Comparison of ENCODE assay signal across 12 mouse cellular contexts in genomic region chr9:110875288-110875695, GRCm38 (mm10). TPM values are rescaled to one million over a fixed set of nuclear protein-coding genes. Genes with fewer than 3 reads are reported as not detected.
DNase-seq lines count a peak whose midpoint lies in the region; ATAC-seq lines count a peak whose summit lies in the region.
"Had no signal": no experiment of that assay in that cellular context is flagged by ENCODE, and none has a peak within 500 bp of the region (broad histone marks: within the 10 kb centered on the region; RNA-seq: fewer than 3 reads in every experiment).

No protein-coding gene starts in this region.

- whole genome bisulfite sequencing in forebrain, embryonic 12.5 days = 26% methylated on average over 4 of the region's 6 CpGs
- 28% methylated on average over 4 of the region's 6 CpGs for WGBS in forebrain, embryonic 14.5 days
- WGBS in hindbrain, embryonic 14.5 days = 29% methylated on average over 2 of the region's 6 CpGs
- WGBS in liver, embryonic 11.5 days = 29% methylated on average over 5 of the region's 6 CpGs
- WGBS in neural tube, embryonic 12.5 days = 14% methylated on average over 5 of the region's 6 CpGs

- no peak for ATAC-seq in forebrain, embryonic 12.5 days (ENCODE audit: low FRiP score)
- ATAC-seq in forebrain, embryonic 14.5 days = no peak; the same call in 1 of the 2 replicates
- ATAC-seq in hindbrain, embryonic 14.5 days (ENCODE audit: low FRiP score) = peak; percentile 28; the same call in 1 of the 2 replicates
- ATAC-seq in liver, embryonic 11.5 days (replicated peaks; ENCODE audit: low FRiP score) = peak; percentile 46
- ATAC-seq in neural tube, embryonic 12.5 days (ENCODE audit: low FRiP score, low read depth) = peak; percentile 71; the same call in 1 of the 2 replicates

- H3K4me3 ChIP-seq in forebrain, embryonic 12.5 days (replicated peaks) = no peak overlapping the region
- H3K4me3 ChIP-seq in forebrain, embryonic 14.5 days (ENCODE audit: low read depth, low read length) = no peak overlapping the region
- no peak overlapping the region for H3K4me3 ChIP-seq in hindbrain, embryonic 14.5 days (replicated peaks; ENCODE audit: low read length)
- no peak overlapping the region for H3K4me3 ChIP-seq in liver, embryonic 11.5 days (ENCODE audit: low read depth, low read length)
- H3K4me3 ChIP-seq in neural tube, embryonic 12.5 days = no peak overlapping the region
- H3K4me3 ChIP-seq: embryonic facial prominence, embryonic 13.5 days; megakaryocyte, embryonic 14.5 days had no signal

- H3K27me3 ChIP-seq in forebrain, embryonic 12.5 days = peaks cover 66% of the 10 kb centered on the region
- H3K27me3 ChIP-seq in forebrain, embryonic 14.5 days (replicated peaks; ENCODE audit: control insufficient read depth, insufficient read depth, low read length) = peaks cover 31% of the 10 kb centered on the region
- peaks cover 18% of the 10 kb centered on the region for H3K27me3 ChIP-seq in hindbrain, embryonic 14.5 days (ENCODE audit: control insufficient read depth, insufficient read depth, low read length)
- H3K27me3 ChIP-seq in liver, embryonic 11.5 days (replicated peaks; ENCODE audit: control insufficient read depth, insufficient read depth, low read length) = peaks cover 46% of the 10 kb centered on the region
- H3K27me3 ChIP-seq in neural tube, embryonic 12.5 days (replicated peaks) = peaks cover 51% of the 10 kb centered on the region

- H3K9ac ChIP-seq in forebrain, embryonic 12.5 days = no peak overlapping the region
- no peak overlapping the region for H3K9ac ChIP-seq in forebrain, embryonic 14.5 days (ENCODE audit: low read length)
- H3K9ac ChIP-seq in hindbrain, embryonic 14.5 days = no peak overlapping the region
- no peak overlapping the region for H3K9ac ChIP-seq in liver, embryonic 11.5 days (ENCODE audit: low read depth, low read length)
- H3K9ac ChIP-seq in neural tube, embryonic 12.5 days = no peak overlapping the region
- H3K9ac ChIP-seq: embryonic facial prominence, embryonic 13.5 days had no signal

- DNase-seq in forebrain, embryonic 14.5 days (ENCODE audit: low spot score) = no peak
- no peak for DNase-seq in hindbrain, embryonic 14.5 days (ENCODE audit: low spot score)
- no peak for DNase-seq in liver, embryonic 11.5 days (ENCODE audit: low spot score)
- no peak for DNase-seq in layer of hippocampus, postnatal 14 days (ENCODE audit: low spot score in 2 of 2)
- DNase-seq in adrenal gland, postnatal 4 days (ENCODE audit: low spot score in 2 of 2) = no peak
- no peak for DNase-seq in testis, postnatal 10 days (ENCODE audit: low spot score)
- DNase-seq: heart, adult 11 months had no signal

- peaks cover 31% of the 10 kb centered on the region for H3K4me1 ChIP-seq in forebrain, embryonic 12.5 days
- H3K4me1 ChIP-seq in forebrain, embryonic 14.5 days (ENCODE audit: control insufficient read depth, insufficient read depth, low read length) = peaks cover 12% of the 10 kb centered on the region
- peaks cover 24% of the 10 kb centered on the region for H3K4me1 ChIP-seq in hindbrain, embryonic 14.5 days (replicated peaks; ENCODE audit: control insufficient read depth, insufficient read depth, low read length)
- peaks cover 14% of the 10 kb centered on the region for H3K4me1 ChIP-seq in liver, embryonic 11.5 days (replicated peaks; ENCODE audit: control insufficient read depth, insufficient read depth, low read length)
- peaks cover 29% of the 10 kb centered on the region for H3K4me1 ChIP-seq in neural tube, embryonic 12.5 days

- H3K9me3 ChIP-seq in forebrain, embryonic 12.5 days = no peaks in the 10 kb centered on the region
- H3K9me3 ChIP-seq in forebrain, embryonic 14.5 days (replicated peaks; ENCODE audit: control insufficient read depth, low read length) = no peaks in the 10 kb centered on the region
- no peaks in the 10 kb centered on the region for H3K9me3 ChIP-seq in hindbrain, embryonic 14.5 days (ENCODE audit: control insufficient read depth, low read length)
- H3K9me3 ChIP-seq in liver, embryonic 11.5 days (ENCODE audit: control insufficient read depth, low read length) = no peaks in the 10 kb centered on the region
- no peaks in the 10 kb centered on the region for H3K9me3 ChIP-seq in neural tube, embryonic 12.5 days
- H3K9me3 ChIP-seq: embryonic facial prominence, embryonic 13.5 days; megakaryocyte, embryonic 14.5 days had no signal

- 0 out of 2 replicates have a peak overlapping the region, but pooled peaks have one; percentile 13 for H3K27ac ChIP-seq in forebrain, embryonic 12.5 days
- no peak overlapping the region for H3K27ac ChIP-seq in forebrain, embryonic 14.5 days (ENCODE audit: low read depth, low read length)
- 0 out of 2 replicates have a peak overlapping the region, but pooled peaks have one; percentile 61 for H3K27ac ChIP-seq in hindbrain, embryonic 14.5 days
- H3K27ac ChIP-seq in liver, embryonic 11.5 days (ENCODE audit: low read depth, low read length) = peak overlapping the region; percentile 13; the same call in 1 of the 2 replicates
- no peak overlapping the region for H3K27ac ChIP-seq in neural tube, embryonic 12.5 days
- H3K27ac ChIP-seq: embryonic facial prominence, embryonic 13.5 days had no signal

- H3K4me2 ChIP-seq in forebrain, embryonic 12.5 days = no peak overlapping the region
- H3K4me2 ChIP-seq in forebrain, embryonic 14.5 days (ENCODE audit: low read length) = no peak overlapping the region
- H3K4me2 ChIP-seq in hindbrain, embryonic 14.5 days (replicated peaks) = no peak overlapping the region
- H3K4me2 ChIP-seq in liver, embryonic 11.5 days = no peak overlapping the region
- peak overlapping the region; percentile 57; the same call in 1 of the 2 replicates for H3K4me2 ChIP-seq in neural tube, embryonic 12.5 days (replicated peaks)
- H3K4me2 ChIP-seq: embryonic facial prominence, embryonic 13.5 days had no signal

- no peaks in the 10 kb centered on the region for H3K36me3 ChIP-seq in forebrain, embryonic 12.5 days (replicated peaks)
- no peaks in the 10 kb centered on the region for H3K36me3 ChIP-seq in forebrain, embryonic 14.5 days (ENCODE audit: control insufficient read depth, insufficient read depth, low read length)
- no peaks in the 10 kb centered on the region for H3K36me3 ChIP-seq in hindbrain, embryonic 14.5 days (replicated peaks; ENCODE audit: control insufficient read depth, insufficient read depth)
- no peaks in the 10 kb centered on the region for H3K36me3 ChIP-seq in liver, embryonic 11.5 days (ENCODE audit: control insufficient read depth, insufficient read depth, low read length)
- no peaks in the 10 kb centered on the region for H3K36me3 ChIP-seq in neural tube, embryonic 12.5 days
- H3K36me3 ChIP-seq: embryonic facial prominence, embryonic 13.5 days had no signal

RNA-seq across cellular contexts. Expression of gene Als2cl, which starts 4.4 kb away (rescaled TPM):
- polyA plus RNA-seq in forebrain, embryonic 12.5 days (2016; fragmentation: Nextera tagmentation; extraction: Ambion mirVana) = 1.2 and 1.7 TPM in 2 replicates
- 0.54 and 0.62 TPM in 2 replicates for polyA plus RNA-seq in forebrain, embryonic 14.5 days (2014; fragmentation: Nextera tagmentation; extraction: Ambion mirVana)
- polyA plus RNA-seq in hindbrain, embryonic 14.5 days (2014; fragmentation: Nextera tagmentation; extraction: Ambion mirVana) = 1.4 and 1.9 TPM in 2 replicates
- 2.5 and 3.6 TPM in 2 replicates for polyA plus RNA-seq in liver, embryonic 11.5 days (2014; fragmentation: Nextera tagmentation; extraction: Ambion mirVana)
- polyA plus RNA-seq in neural tube, embryonic 12.5 days (2016; fragmentation: Nextera tagmentation; extraction: Ambion mirVana) = 1.00 and 1.2 TPM in 2 replicates
- 10 to 100 TPM; 11.6 to 13.1 TPM for total RNA-seq in layer of hippocampus, postnatal 14 days (2021)
- 10 to 100 TPM; 22.0 to 22.5 TPM for total RNA-seq in adrenal gland, postnatal 4 days (2021)

RNA-seq across cellular contexts. Expression of gene Tmie, which starts 4.6 kb away (rescaled TPM):
- 0.42 and 0.43 TPM in 2 replicates for polyA plus RNA-seq in forebrain, embryonic 12.5 days (2016; fragmentation: Nextera tagmentation; extraction: Ambion mirVana)
- polyA plus RNA-seq in forebrain, embryonic 14.5 days (2014; fragmentation: Nextera tagmentation; extraction: Ambion mirVana) = 0.30 and 0.40 TPM in 2 replicates
- 2.3 and 2.4 TPM in 2 replicates for polyA plus RNA-seq in hindbrain, embryonic 14.5 days (2014; fragmentation: Nextera tagmentation; extraction: Ambion mirVana)
- polyA plus RNA-seq in liver, embryonic 11.5 days (2014; fragmentation: Nextera tagmentation; extraction: Ambion mirVana) = 0.96 and 1.5 TPM in 2 replicates
- 0.70 and 1.1 TPM in 2 replicates for polyA plus RNA-seq in neural tube, embryonic 12.5 days (2016; fragmentation: Nextera tagmentation; extraction: Ambion mirVana)
- total RNA-seq in layer of hippocampus, postnatal 14 days (2021) = 1 to 10 TPM; 1.8 to 2.0 TPM
- total RNA-seq in adrenal gland, postnatal 4 days (2021) = 1 to 10 TPM; 1.9 to 3.5 TPM

RNA-seq across cellular contexts. Expression of gene Prss50, which starts 17.5 kb away (rescaled TPM):
- 0.17 TPM in 1 of 2 replicates, not detected in the other for polyA plus RNA-seq in forebrain, embryonic 12.5 days (2016; fragmentation: Nextera tagmentation; extraction: Ambion mirVana)
- not detected in 2 replicates for polyA plus RNA-seq in forebrain, embryonic 14.5 days (2014; fragmentation: Nextera tagmentation; extraction: Ambion mirVana)
- polyA plus RNA-seq in hindbrain, embryonic 14.5 days (2014; fragmentation: Nextera tagmentation; extraction: Ambion mirVana) = 0.31 TPM in 1 of 2 replicates, not detected in the other
- polyA plus RNA-seq in liver, embryonic 11.5 days (2014; fragmentation: Nextera tagmentation; extraction: Ambion mirVana) = 43.0 and 51.7 TPM in 2 replicates
- polyA plus RNA-seq in neural tube, embryonic 12.5 days (2016; fragmentation: Nextera tagmentation; extraction: Ambion mirVana) = 0.28 TPM in 1 of 2 replicates, not detected in the other
- total RNA-seq in layer of hippocampus, postnatal 14 days (2021) = under 1 TPM in 1 of 2 experiments, not detected in 1; 0.36 TPM
- under 1 TPM in 1 of 2 experiments, not detected in 1; 0.34 TPM for total RNA-seq in adrenal gland, postnatal 4 days (2021)

RNA-seq across cellular contexts. Expression of gene Prss46, which starts 31.0 kb away (rescaled TPM):
- polyA plus RNA-seq in forebrain, embryonic 12.5 days (2016; fragmentation: Nextera tagmentation; extraction: Ambion mirVana) = not detected in 2 replicates
- polyA plus RNA-seq in forebrain, embryonic 14.5 days (2014; fragmentation: Nextera tagmentation; extraction: Ambion mirVana) = not detected in 2 replicates
- polyA plus RNA-seq in hindbrain, embryonic 14.5 days (2014; fragmentation: Nextera tagmentation; extraction: Ambion mirVana) = not detected in 2 replicates
- polyA plus RNA-seq in liver, embryonic 11.5 days (2014; fragmentation: Nextera tagmentation; extraction: Ambion mirVana) = not detected in 2 replicates
- polyA plus RNA-seq in neural tube, embryonic 12.5 days (2016; fragmentation: Nextera tagmentation; extraction: Ambion mirVana) = not detected in 2 replicates
- total RNA-seq in layer of hippocampus, postnatal 14 days (2021) = under 1 TPM in 1 of 2 experiments, not detected in 1; 0.31 TPM
- total RNA-seq in adrenal gland, postnatal 4 days (2021) = not detected
- polyA plus RNA-seq: embryonic facial prominence, embryonic 13.5 days; limb, embryonic 11.5 days had no signal

RNA-seq across cellular contexts. Expression of gene Prss45, which starts 40.9 kb away (rescaled TPM):
- polyA plus RNA-seq in forebrain, embryonic 12.5 days (2016; fragmentation: Nextera tagmentation; extraction: Ambion mirVana) = not detected in 2 replicates
- 0.38 TPM in 1 of 2 replicates, not detected in the other for polyA plus RNA-seq in forebrain, embryonic 14.5 days (2014; fragmentation: Nextera tagmentation; extraction: Ambion mirVana)
- polyA plus RNA-seq in hindbrain, embryonic 14.5 days (2014; fragmentation: Nextera tagmentation; extraction: Ambion mirVana) = 0.16 TPM in 1 of 2 replicates, not detected in the other
- polyA plus RNA-seq in liver, embryonic 11.5 days (2014; fragmentation: Nextera tagmentation; extraction: Ambion mirVana) = not detected in 2 replicates
- not detected in 2 replicates for polyA plus RNA-seq in neural tube, embryonic 12.5 days (2016; fragmentation: Nextera tagmentation; extraction: Ambion mirVana)
- total RNA-seq in layer of hippocampus, postnatal 14 days (2021) = under 1 TPM; 0.31 to 0.65 TPM
- total RNA-seq in adrenal gland, postnatal 4 days (2021) = not detected
- polyA plus RNA-seq: embryonic facial prominence, embryonic 13.5 days; limb, embryonic 11.5 days had no signal

Comparison
In these comparisons a context has a peak if more than half of its experiments do, and no peak if none do; other contexts are left out.
1. H3K27ac ChIP-seq: peak in forebrain, embryonic 12.5 days (single experiment), hindbrain, embryonic 14.5 days (single experiment) and liver, embryonic 11.5 days (single experiment); none in forebrain, embryonic 14.5 days (single experiment) and neural tube, embryonic 12.5 days (single experiment).
2. ATAC-seq: peak in hindbrain, embryonic 14.5 days (single experiment), liver, embryonic 11.5 days (single experiment) and neural tube, embryonic 12.5 days (single experiment); none in forebrain, embryonic 12.5 days (single experiment) and forebrain, embryonic 14.5 days (single experiment).
3. RNA of gene Prss50, which starts 17.5 kb away (polyA plus RNA-seq): 43.0 to 51.7 TPM in liver, embryonic 11.5 days; 0.31 TPM in hindbrain, embryonic 14.5 days, 0.28 TPM in neural tube, embryonic 12.5 days, 0.17 TPM in forebrain, embryonic 12.5 days and not detected in forebrain, embryonic 14.5 days; every median in the first group is over 10 times any median in the second.